Mouse (Mus musculus): ENCODE data around the gene Klhl8. TPM values are rescaled to one million over a fixed set of nuclear protein-coding genes. Genes with fewer than 3 reads are reported as not detected.

Klhl8 gene
- polyA plus RNA-seq, 1 experiment from 2014 or later, result 4.3 TPM

DNA sequence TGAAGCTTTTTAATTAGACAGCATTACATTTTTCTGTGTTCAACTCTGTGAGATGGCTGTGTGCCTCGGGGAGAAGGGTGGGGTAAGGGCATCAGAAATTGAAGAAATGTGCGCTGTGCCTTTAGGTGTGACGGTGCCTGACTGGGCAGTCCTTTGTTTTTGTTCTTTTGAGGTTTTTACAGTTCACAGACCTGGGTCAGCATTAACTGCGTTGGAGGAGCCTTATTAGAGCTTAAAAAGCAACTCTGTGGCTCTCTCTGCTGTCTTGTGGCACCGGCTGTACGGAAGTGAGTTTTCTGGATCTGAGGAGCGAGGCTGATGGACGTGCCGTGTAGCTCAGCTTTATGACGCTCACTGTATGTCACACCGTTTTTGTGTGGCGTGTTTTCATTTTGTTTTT is 81.9 kb downstream of the Klhl8 start:
- no peak overlapping the region for H3K4me2 ChIP-seq (replicated peaks; ENCODE audit: low read depth)
- H3K9me3 ChIP-seq (ENCODE audit: control insufficient read depth), result no peaks in the 10 kb centered on the region
- H3K27ac ChIP-seq (ENCODE audit: low read depth, low read length), result no peak overlapping the region
- no peaks in the 10 kb centered on the region for H3K4me1 ChIP-seq (replicated peaks; ENCODE audit: control insufficient read depth, insufficient read depth, low read length)
- WGBS, result 92% methylated on average over 12 of the region's 12 CpGs
- H3K27me3 ChIP-seq (replicated peaks; ENCODE audit: control insufficient read depth, insufficient read depth, low read length), result no peaks in the 10 kb centered on the region
- no peak overlapping the region for H3K4me3 ChIP-seq (ENCODE audit: low read depth, low read length)
- no peak overlapping the region for H3K9ac ChIP-seq (ENCODE audit: low read depth, low read length)
- TF ChIP-seq CTCF (IDR thresholded peaks at IDR 0.05; ENCODE audit: low read depth), result no peak
- H3K36me3 ChIP-seq (ENCODE audit: control insufficient read depth, insufficient read depth), result peaks cover 59% of the 10 kb centered on the region
- ATAC-seq, result no peak

DNA sequence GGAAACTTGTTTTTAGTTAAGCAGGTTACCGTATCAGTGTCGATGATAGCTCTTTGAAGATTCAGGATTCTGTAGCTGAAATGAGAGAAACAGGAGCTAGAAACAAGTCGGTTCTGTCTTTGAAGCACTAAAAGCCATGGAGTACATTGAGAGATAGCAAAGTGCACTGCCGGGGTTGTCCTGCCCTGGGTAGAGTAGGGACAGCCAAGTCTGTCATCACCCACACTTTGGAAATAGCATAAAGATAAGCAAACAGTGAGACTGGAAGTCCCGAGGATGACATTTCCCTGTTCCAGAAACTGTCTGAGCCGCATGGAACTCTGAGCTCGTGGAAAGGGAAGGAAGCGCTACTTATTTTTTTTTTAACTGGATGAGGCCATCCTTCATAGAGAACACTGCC is 82.3 kb downstream of the Klhl8 start:
- Histone ChIP-seq H3K4me2 (replicated peaks; ENCODE audit: low read depth) (no peak overlapping the region), H3K27ac (ENCODE audit: low read depth, low read length) (no peak overlapping the region), H3K4me3 (ENCODE audit: low read depth, low read length) (no peak overlapping the region), H3K4me1 (replicated peaks; ENCODE audit: control insufficient read depth, insufficient read depth, low read length) (no peaks in the 10 kb centered on the region), H3K9ac (ENCODE audit: low read depth, low read length) (no peak overlapping the region), H3K9me3 (ENCODE audit: control insufficient read depth) (no peaks in the 10 kb centered on the region), H3K27me3 (replicated peaks; ENCODE audit: control insufficient read depth, insufficient read depth, low read length) (no peaks in the 10 kb centered on the region), H3K36me3 (ENCODE audit: control insufficient read depth, insufficient read depth) (peaks cover 55% of the 10 kb centered on the region)
- no peak for ATAC-seq
- TF ChIP-seq CTCF (IDR thresholded peaks at IDR 0.05; ENCODE audit: low read depth), result no peak
- 77% methylated on average over 8 of the region's 8 CpGs for WGBS

DNA sequence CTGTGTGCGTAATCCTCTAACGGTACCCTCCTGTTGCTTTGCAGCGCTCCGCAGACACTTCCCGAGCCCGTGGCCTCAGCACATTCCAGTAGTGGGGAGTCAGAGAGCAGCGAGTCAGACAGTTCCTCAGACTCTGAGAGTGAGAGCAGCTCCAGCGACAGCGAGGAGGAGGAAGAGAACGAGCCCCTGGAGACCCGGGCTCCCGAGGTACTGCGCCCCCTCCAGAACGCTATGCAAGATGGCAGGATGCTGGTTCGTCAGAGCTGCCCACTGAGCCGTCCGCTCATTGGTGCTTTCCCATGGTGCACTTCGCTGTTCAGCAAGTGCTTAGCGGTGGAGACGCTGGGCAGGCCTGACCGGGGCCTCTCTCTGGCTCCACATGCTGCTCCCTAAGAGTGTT is 82.8 kb downstream of the Klhl8 start:
- H3K27ac ChIP-seq (ENCODE audit: low read depth, low read length), result no peak overlapping the region
- peaks cover 51% of the 10 kb centered on the region for H3K36me3 ChIP-seq (ENCODE audit: control insufficient read depth, insufficient read depth)
- no peaks in the 10 kb centered on the region for H3K27me3 ChIP-seq (replicated peaks; ENCODE audit: control insufficient read depth, insufficient read depth, low read length)
- H3K4me3 ChIP-seq (ENCODE audit: low read depth, low read length), result no peak overlapping the region
- H3K4me2 ChIP-seq (replicated peaks; ENCODE audit: low read depth), result no peak overlapping the region
- no peak for TF ChIP-seq CTCF (IDR thresholded peaks at IDR 0.05; ENCODE audit: low read depth)
- 89% methylated on average over 21 of the region's 21 CpGs for WGBS
- ATAC-seq, result no peak
- no peaks in the 10 kb centered on the region for H3K9me3 ChIP-seq (ENCODE audit: control insufficient read depth)
- no peaks in the 10 kb centered on the region for H3K4me1 ChIP-seq (replicated peaks; ENCODE audit: control insufficient read depth, insufficient read depth, low read length)
- H3K9ac ChIP-seq (ENCODE audit: low read depth, low read length), result no peak overlapping the region

GRCm38 (mm10) chr5:103822949-103823348 is 88.1 kb downstream of the Klhl8 start:
- TF ChIP-seq CTCF (IDR thresholded peaks at IDR 0.05; ENCODE audit: low read depth), result no peak
- 90% methylated on average over 5 of the region's 5 CpGs for WGBS

DNA sequence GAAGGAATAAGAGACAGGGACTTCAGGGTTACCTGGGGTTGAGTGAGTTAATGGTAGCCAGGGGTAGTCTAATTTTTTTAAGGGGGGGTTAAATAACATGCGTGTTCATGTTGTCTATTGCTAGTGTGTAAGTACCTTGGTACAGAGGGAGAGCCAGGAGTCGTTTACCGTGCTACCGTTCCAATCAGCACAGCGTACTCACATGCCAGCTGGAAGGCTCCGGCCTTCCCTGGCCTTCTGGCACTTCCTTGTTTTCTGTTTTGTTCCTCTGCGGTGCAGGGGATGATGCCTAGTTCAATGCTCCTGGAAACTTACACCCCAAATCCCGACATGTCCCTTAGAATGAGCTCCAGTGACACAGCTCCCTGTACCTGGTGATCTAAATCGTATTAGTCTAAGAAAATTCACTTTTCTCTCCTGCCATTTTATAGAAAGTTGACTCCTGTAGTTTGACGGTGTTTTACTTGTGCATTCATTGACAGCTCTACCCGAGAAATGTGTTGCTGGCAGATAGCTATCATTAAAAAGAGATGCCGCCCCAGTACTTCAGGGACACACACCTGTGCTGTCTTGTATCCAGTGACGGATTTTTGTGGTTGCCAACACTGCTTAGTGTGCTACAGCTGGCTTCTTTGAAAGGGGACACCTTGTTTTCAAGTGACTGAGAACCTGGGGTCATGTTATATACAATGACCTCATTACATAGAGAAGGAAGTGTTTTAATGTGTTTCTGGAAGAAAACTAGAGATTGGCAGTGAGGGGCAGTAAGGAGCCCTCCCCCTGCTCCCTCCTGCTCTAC is 89.4 kb downstream of the Klhl8 start:
- Histone ChIP-seq H3K4me2 (replicated peaks; ENCODE audit: low read depth) (no peak overlapping the region), H3K27ac (ENCODE audit: low read depth, low read length) (no peak overlapping the region; the same call in 1 of the 2 replicates), H3K27me3 (replicated peaks; ENCODE audit: control insufficient read depth, insufficient read depth, low read length) (no peaks in the 10 kb centered on the region), H3K4me1 (replicated peaks; ENCODE audit: control insufficient read depth, insufficient read depth, low read length) (no peaks in the 10 kb centered on the region), H3K9me3 (ENCODE audit: control insufficient read depth) (no peaks in the 10 kb centered on the region), H3K36me3 (ENCODE audit: control insufficient read depth, insufficient read depth) (peaks cover 16% of the 10 kb centered on the region), H3K9ac (ENCODE audit: low read depth, low read length) (no peak overlapping the region), H3K4me3 (ENCODE audit: low read depth, low read length) (no peak overlapping the region)
- ATAC-seq, result no peak
- no peak for TF ChIP-seq CTCF (IDR thresholded peaks at IDR 0.05; ENCODE audit: low read depth)
- 55% methylated on average over 13 of the region's 13 CpGs for WGBS

More at GRCm38 (mm10) chr5:103822949-103823348, 88.1 kb downstream of the Klhl8 start:
- Histone ChIP-seq H3K4me2 (replicated peaks; ENCODE audit: low read depth) (no peak overlapping the region), H3K4me3 (ENCODE audit: low read depth, low read length) (no peak overlapping the region), H3K4me1 (replicated peaks; ENCODE audit: control insufficient read depth, insufficient read depth, low read length) (no peaks in the 10 kb centered on the region), H3K36me3 (ENCODE audit: control insufficient read depth, insufficient read depth) (peaks cover 24% of the 10 kb centered on the region), H3K9ac (ENCODE audit: low read depth, low read length) (no peak overlapping the region), H3K27ac (ENCODE audit: low read depth, low read length) (no peak overlapping the region), H3K27me3 (replicated peaks; ENCODE audit: control insufficient read depth, insufficient read depth, low read length) (no peaks in the 10 kb centered on the region), H3K9me3 (ENCODE audit: control insufficient read depth) (no peaks in the 10 kb centered on the region)
- ATAC-seq, result no peak

GRCm38 (mm10) chr5:103821062-103821461 is 90.0 kb downstream of the Klhl8 start:
- peak; percentile 48 for ATAC-seq
- 36% methylated on average over 9 of the region's 9 CpGs for WGBS
- peaks cover 10% of the 10 kb centered on the region; the same call in 1 of the 2 replicates for H3K36me3 ChIP-seq (ENCODE audit: control insufficient read depth, insufficient read depth)
- no peaks in the 10 kb centered on the region for H3K27me3 ChIP-seq (replicated peaks; ENCODE audit: control insufficient read depth, insufficient read depth, low read length)
- no peak for TF ChIP-seq CTCF (IDR thresholded peaks at IDR 0.05; ENCODE audit: low read depth)
- no peak overlapping the region for H3K27ac ChIP-seq (ENCODE audit: low read depth, low read length)
- H3K4me1 ChIP-seq (replicated peaks; ENCODE audit: control insufficient read depth, insufficient read depth, low read length), result no peaks in the 10 kb centered on the region
- H3K4me3 ChIP-seq (ENCODE audit: low read depth, low read length), result no peak overlapping the region
- H3K9ac ChIP-seq (ENCODE audit: low read depth, low read length), result no peak overlapping the region
- no peak overlapping the region for H3K4me2 ChIP-seq (replicated peaks; ENCODE audit: low read depth)
- no peaks in the 10 kb centered on the region for H3K9me3 ChIP-seq (ENCODE audit: control insufficient read depth)

Data from intestine, postnatal 0 days (tissue).